Mouse (Mus musculus) embryo, embryonic 11.5 days (tissue): ENCODE measurements around the gene Med17.
A peak's percentile ranks its signal among the peaks of the same experiment; 100 is the strongest.

Experiments
- DNase-seq: peaks from one replicate; pipeline ENCODE4 v3.0.0-alpha.2; 2012; ENCODE audit warnings: low read depth, low spot score

Med17 gene

GRCm38 (mm10) chr9:15289251-15289650 lies 9.5 kb upstream of the Med17 start:
- DNase-seq, result no peak

DNA sequence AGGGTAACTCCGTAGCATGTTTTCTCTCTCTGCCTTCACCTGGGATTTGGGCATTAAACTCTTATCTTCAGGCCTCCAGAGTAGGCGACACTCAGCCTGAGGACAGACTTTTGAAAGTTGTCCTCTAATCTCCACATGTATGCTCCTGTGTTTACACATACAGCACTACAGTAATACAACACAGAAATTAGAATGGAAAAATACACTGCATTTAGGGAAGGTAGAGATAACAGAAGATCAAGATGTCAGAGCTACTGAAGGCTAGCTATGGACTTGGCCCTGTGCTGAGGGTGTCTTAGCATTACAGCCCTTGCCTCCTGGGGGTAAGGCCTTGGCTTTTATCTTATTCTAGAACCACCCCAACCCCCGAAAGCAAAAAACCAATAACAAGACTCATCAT lies 8.7 kb upstream of the Med17 start:
- no peak for DNase-seq

GRCm38 (mm10) chr9:15287846-15288245 lies 8.1 kb upstream of the Med17 start:
- DNase-seq, result no peak

DNA sequence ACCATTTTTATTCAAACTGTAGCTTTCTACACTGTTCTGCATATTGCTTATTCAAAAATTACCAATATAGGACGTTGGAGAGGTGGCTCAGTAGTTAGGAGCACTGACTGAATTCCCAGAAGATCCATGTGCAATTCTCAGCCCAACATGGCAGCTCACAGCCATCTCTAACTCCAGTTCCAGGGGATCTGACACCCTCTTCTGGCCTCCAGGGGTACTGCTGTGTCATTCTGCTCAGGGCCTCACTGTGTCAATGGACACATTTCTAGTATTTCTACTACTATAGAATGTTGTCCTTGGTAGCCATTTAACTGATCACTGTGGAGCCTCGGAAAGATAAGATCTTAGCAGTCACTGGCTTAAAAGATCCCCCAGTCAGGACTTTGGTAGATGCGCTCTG lies 5.7 kb upstream of the Med17 start:
- DNase-seq, result no peak

DNA sequence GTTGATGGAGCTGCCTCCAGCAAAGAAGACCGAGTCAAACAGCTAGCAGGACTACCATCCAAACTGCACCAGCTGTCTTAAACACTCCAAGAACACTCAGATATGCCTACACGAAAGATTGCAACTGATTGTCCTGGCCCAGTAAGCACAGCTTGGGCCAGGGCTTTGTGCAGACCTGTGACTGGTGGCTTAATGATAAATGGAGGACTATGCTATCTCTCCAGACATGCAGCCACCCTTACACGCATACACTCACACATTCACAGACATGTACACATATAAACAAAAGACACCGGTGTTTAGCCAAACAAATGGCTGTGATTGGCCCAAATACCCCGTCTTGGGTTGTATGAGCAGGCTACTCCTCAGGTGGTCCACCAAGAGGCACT lies 754 bp upstream of the Med17 start:
- DNase-seq, result no peak

DNA sequence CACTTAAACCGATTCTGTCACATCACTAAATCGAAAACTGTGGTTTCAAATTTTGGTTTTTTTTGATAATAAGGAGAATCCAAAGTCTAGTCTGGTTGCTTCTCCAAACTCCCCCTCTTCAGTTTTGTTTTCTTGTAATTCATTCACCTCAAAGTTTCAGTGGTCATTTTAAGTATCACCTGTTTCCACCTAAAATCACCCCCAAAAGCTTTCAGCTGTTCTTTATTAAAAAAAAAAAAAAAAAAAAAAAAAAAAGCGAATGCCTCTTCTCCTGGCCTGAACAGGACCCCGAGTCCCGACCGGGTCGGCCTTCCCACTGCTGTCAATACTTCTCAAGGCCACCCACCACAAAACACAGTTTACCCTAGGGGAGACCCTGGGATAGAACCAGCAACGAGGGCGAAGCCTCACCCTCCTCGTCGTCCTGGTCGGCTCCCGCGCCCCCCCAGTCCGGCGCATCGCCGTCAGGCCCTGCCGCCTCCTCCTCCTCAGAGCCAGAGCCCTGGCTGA lies 537 bp downstream of the Med17 start:
- DNase-seq, result no peak

DNA sequence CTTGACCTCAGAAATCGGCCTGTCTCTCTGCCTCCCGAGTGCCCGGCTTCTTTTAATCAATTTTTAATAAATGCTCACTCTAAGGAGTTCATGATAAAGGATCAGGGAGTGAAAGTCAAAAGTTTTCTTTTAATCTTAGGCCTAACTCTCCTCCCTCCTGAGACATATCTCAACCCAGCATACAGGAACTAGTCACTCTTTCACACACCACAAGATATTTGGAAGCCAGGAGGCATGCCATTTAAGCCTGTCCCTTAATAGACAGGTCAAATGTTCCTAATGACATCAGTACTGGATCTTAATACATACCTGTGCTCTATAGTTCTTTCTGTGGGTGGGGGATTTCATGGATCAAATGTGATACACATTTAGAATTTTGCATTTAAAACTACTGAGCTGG lies 1.4 kb downstream of the Med17 start:
- DNase-seq, result no peak

DNA sequence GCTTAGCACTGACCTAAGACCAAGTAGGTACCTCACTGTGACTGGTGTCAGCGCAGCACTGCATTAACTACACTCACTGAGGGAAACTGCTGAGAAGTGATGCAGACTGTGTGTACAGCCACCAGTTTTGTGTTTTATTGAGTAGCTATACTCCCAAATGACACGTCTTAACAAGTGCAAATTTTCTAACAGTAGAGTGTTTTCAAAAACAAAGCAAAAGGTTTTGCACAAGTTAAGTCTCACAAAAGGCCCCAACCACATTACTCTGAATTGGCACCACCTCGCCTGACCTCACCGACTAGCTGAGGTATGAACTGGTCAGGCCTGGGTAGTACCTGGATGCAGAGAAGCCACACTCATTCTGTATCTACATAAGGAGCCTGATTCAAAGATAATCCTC lies 2.9 kb downstream of the Med17 start:
- DNase-seq, result no peak

- DNase-seq, result no peak
These were observed 5.8 kb downstream of the Med17 start for GRCm38 (mm10) chr9:15273981-15274380.

DNA sequence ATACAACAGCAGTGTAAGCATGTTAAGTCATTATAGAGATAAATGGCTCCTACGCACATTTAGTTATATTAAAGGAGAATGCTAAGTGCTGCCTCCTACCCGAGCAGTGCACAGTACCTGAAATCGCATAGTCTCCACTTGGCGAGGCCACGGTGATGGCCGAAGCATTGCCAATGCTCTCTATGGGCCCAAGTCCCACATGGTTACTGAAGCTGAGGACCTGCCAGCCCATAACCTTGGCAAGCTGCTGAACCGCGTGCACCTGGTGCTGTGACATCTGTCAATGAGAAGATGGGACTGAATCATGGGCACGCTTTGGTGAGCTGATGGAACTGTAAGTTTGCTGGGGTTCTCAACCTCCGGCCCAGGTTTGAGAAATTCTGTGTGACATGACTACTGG lies 16.2 kb downstream of the Med17 start:
- DNase-seq, result no peak

DNA sequence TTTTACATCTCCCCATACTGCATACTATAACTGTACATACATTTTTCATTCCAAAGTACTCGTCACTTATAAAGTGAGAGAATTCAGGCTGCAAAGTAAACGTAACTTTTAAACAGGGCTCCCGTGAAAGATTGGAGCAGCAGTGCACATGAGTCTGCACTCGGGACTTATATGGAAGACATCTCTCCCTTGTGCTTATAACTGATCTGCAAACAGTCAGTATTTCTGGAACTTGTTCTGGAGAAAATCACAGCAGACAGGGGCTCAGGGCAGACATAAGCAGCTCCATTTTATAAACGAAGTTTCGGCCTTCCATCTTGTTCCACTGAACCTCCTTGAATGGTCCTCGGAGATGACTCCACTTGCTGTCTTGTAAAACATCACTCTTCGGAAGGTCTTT lies 17.8 kb downstream of the Med17 start:
- no peak for DNase-seq

DNA sequence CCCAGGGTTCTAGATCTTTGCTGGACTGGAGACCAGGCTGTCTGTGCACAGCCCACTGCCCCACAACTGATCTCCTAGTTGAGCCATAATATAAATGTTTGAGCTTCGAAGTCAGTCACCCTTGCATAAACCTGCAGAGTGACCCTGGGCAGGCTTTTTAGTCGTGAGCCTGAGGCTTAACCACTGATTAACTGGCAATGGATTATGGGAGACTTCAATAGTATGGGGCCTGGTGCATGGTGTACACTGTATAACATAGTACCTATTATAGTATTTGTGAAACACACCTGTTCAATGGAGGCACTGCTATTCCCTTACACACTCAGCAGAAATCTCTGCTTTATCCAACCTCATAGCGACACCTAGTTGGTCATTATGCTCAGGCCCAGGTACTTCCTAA lies 23.5 kb downstream of the Med17 start:
- no peak for DNase-seq

DNA sequence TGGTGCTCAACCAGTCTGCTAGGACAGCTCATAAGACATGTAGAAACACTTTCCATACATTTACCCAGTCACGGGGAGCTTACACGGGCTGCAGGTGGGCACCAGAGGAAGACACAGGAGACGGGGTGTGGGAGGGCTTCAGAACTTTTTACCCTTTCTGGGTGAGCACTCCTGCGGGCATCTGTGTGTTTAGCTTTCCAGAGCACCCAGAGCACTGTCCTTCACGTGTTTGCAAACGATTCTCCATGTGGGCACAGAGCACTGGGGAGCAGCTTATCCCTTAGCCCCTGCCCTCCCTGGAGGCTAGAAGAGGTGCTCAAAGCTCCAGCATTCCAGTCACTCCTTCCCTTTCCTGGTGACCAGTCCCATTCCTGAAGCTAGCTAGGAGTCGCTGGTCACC lies 25.2 kb downstream of the Med17 start:
- DNase-seq, result no peak

DNA sequence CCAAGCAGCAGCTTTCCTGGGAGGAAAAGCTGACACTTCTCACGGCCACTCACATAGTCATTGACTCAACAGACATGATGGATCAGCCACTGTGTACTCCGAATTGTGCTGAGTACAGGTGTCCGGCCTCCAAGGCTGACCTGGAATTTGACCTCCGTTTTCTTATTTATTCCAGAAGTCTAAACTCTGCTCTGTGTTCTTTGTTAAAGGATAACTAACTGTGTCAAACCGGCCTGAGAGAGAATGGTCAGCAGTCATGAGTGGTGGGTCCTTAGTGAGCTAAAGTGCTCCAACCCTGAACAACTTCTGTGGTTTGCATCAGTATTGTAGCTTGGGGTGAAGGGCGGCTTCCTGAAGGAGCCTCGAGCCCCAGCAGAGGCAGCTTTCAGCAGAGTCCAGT lies 27.5 kb downstream of the Med17 start:
- DNase-seq, result no peak

DNA sequence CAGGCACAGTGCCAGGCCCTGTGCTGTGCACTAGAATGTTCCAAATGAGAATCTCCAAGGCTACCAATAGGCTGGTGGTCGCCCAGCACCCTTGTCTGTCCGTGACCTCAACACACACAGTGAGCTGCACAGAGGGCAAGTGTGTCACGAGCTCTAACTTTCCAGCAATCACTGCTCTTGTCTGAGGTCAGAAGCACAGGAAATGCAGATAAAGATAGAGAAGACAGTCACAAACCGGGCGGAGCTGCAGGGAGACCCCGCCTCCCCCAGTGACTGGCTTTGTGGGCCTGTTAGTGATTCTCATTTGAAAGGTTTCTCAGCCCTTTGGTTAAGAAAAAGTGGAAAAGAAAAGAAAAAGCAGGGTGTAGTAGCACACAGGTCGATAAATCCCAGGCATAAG lies 29.4 kb downstream of the Med17 start:
- DNase-seq, result no peak

DNA sequence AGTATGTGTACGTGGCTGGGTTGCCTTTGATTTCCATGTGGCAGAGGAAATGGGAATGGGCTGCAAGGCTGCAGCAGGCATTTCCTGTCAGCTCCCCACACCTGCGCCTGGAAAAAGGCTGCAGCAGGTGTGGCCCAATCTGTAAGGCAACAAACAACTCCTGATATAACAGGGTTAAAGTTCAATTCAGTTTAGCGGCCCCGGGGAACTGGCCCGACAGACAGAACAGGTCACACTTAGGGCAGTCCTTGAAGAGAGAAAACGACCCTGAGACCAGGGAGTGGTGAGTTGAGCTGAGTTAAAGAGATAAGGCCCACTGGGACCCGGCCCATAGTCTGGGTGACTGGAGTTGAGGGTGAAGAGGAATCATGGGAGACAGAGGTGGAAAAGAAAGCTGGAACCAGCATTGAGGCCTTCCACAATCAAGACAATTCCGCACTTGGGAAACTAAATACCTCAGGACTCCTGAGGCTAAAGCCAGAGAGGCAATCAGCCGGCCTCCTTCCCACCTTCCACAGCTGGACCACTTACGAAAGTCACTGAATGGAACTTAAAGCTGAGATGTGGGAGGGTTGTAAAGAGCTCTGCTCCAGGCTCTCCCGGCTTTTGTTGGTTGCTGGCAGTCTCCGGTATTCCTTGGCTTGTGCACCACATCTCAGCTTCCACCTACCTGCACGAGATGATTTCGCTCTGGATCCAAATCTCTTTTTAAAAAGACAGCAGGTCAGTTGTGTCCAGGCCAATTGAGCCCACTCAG lies 34.2 kb downstream of the Med17 start:
- DNase-seq, result no peak

DNA sequence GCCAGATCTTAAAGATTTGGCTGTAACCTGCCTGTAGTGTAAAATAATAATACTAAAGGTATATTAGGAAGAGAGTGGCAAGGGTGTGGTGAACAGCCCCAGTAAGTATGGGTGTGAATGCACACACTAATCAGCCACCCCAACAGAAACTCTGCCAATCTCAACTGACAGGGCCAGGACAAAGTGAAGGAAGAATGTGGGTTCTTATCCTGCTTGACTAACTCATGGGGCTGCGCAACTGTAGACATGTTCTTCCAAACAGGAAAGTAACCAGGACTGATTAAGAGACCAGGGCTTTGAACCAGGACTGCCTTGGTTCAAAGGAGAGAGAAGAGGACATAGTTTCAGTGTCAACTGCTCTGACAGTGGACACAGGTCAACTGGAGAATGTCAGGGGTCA lies 37.6 kb downstream of the Med17 start:
- DNase-seq, result no peak

DNA sequence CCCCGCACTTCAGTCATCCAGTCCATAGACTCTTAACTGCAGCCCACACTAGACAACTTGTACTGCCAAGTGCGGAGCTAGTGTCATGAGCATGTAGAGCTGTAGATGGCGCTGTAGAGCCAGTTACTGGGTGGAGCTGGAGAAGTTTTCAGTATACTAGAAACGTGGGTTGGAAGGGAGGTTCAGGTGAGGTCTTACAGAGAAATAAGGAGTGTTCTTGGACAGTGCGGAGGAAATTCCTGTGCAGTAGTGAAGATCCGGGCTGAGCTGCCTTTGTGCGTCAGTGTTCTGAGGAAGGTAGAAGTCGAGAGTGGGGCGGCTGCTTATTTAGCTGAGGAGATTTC lies 38.2 kb downstream of the Med17 start:
- DNase-seq, result peak; percentile 43

GRCm38 (mm10) chr9:15240863-15241595 lies 38.7 kb downstream of the Med17 start:
- DNase-seq, result no peak

DNA sequence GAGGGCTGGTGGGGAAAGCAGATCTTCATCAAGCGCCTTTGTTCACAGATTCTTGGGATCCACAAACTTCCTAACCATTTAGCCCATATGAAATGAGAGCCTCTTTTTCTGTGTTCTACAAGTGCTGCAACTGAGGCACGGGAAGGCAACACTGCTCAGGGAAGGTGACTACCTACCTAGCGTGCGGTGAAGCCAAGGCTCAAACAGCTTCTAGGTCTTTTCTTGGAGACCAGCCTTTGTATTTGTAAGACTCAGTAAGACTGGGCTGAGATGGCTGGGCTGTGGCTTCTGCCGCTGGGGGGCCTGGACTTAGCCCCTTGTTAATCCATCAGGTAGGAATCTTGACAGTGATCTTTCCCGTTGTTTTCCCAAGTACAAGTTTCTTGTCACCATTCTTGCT lies 39.7 kb downstream of the Med17 start:
- no peak for DNase-seq

DNA sequence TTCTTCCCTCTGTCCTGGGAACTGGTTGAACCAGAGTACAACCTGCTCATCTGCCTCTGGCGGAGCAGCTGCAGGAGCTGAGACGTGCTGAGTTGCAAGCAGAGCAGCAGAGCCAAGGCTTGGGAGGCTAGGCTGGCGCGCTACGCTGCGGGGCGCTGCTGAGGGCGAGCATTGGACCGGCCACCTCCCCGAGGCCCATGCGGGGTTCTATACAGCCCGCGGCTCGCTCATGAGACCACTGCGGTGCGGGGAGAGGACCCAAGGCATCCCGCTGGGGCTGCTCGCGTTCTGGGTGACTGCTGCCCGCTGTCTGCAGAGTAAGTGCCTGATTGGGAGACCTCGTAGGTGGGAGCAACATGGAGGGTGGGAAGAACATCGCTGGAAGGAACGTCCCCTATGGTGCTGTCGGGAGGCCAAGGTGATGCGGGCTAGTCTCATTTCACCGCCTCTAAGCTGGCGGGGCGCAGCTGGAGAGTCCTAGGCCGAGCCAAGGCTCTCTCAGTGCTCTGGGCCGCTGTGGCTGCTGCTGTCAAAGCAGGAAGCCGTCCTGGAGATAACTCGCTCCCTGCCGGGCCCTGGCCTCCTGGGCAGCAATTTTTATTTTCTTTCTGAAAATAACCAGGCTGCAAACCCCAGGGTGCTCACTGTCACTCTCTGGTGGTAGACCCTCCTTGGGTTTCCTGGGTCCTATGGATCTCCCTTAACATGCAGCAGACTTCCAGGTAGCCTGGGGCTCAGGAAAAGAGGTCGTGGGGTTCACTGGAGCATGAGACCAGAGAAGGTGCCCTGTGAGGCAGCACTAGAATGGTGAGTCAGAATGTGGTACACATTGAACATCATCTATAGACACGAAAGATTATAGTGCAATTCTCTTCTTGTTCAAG lies 40.4 kb downstream of the Med17 start, which contains the start of gene Vstm5:
TSS of gene Vstm5 (plus strand) at position 4 of the 884 bp plus-strand sequence.
- DNase-seq, result no peak

DNA sequence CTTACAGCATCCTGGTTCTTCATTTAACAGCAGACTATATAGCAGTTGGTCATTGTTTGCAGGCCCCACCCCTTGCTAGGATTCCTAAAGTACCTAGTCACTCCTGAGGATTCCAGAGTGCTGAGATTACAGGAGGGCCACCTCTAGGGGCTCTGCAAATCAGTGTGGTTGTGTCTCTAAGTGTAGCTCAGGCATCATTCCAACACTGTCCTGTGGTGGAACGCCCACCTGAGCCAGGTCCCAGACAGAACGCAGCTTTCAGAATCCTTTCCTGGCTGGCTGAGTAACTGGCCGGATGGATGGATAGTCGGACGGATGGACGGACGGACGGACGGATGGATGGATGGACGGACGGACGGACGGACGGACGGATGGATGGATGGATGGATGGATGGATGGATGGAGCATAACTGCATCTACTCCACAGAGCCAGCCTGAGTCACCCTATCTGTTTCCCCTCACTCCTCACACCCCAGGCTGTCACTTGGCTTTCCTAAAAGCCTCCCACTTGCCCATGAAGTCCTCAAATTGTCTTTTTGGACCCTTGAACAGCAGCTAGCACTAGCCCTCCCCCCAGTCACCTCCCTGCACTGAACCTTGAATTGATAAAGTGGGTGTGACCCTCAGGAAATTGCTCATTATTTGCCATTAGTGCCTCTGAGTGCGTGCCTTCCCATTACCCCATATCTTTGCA lies 41.3 kb downstream of the Med17 start:
- no peak for DNase-seq
